Mouse (Mus musculus) limb, embryonic 12.5 days (tissue): ENCODE results near the gene Henmt1. TPM values are rescaled to one million over a fixed set of nuclear protein-coding genes. Genes with fewer than 3 reads are reported as not detected.

ENCODE experiments used
- ATAC-seq: fragments of 200-750 bp; cut with Nextera tagmentation; 2 replicates; pipeline ENCODE4 v1.8.0; 2017; ENCODE audit warnings: low read depth, moderate TSS enrichment; ENCODE audit not compliant: insufficient number of reproducible peaks, insufficient read depth, low FRiP score, low TSS enrichment
- H3K27ac ChIP-seq: fragments of 300-500 bp; sonication (generic); 2 replicates; pipeline ENCODE4 v1.5.1; 2016; ENCODE audit warnings: mild to moderate bottlenecking, moderate library complexity
- H3K27me3 ChIP-seq: fragments of 300-500 bp; sonication (generic); 2 replicates; pipeline ENCODE4 v1.6.1; 2016; ENCODE audit warnings: mild to moderate bottlenecking, moderate library complexity
- H3K36me3 ChIP-seq: fragments of 300-500 bp; sonication (generic); 2 replicates; pipeline ENCODE4 v1.6.1; 2016; ENCODE audit warnings: mild to moderate bottlenecking, moderate library complexity
- H3K4me1 ChIP-seq: fragments of 300-500 bp; sonication (generic); replicated peaks from 2 replicates; pipeline ENCODE4 v1.6.1; 2016
- H3K4me2 ChIP-seq: fragments of 300-500 bp; sonication (generic); 2 replicates; pipeline ENCODE4 v1.6.1; 2016; ENCODE audit warnings: mild to moderate bottlenecking, moderate library complexity
- H3K4me3 ChIP-seq: fragments of 300-500 bp; sonication (generic); replicated peaks from 2 replicates; pipeline ENCODE4 v1.5.1; 2016; ENCODE audit warnings: mild to moderate bottlenecking
- H3K9ac ChIP-seq: fragments of 300-500 bp; sonication (generic); replicated peaks from 2 replicates; pipeline ENCODE4 v1.6.1; 2016; ENCODE audit warnings: mild to moderate bottlenecking, moderate library complexity
- H3K9me3 ChIP-seq: fragments of 300-500 bp; sonication (generic); 2 replicates; pipeline ENCODE4 v1.6.1; 2016; ENCODE audit warnings: mild to moderate bottlenecking, moderate library complexity
- WGBS: fragments of 180-500 bp; shearing (Covaris S2); methylation state at CpG from one replicate; pipeline ENCODE4 v1.1.7; 2016; 5-methylcytosine and 5-hydroxymethylcytosine counted together
- polyA plus RNA-seq: library from polyadenylated mRNA; unstranded; fragments of >200 nt; fragmentation: Nextera tagmentation; extraction: Ambion mirVana; gene quantifications from 2 replicates; pipeline ENCODE4 v1.2.1, GENCODE M21; 2016

Gene Henmt1
- polyA plus RNA-seq, 1 experiment from 2014 or later, result 1.5 TPM

GRCm38 (mm10) chr3:108974920-108975485 lies 35.3 kb downstream of the Henmt1 start:
- 86% methylated on average over 15 of the region's 15 CpGs for WGBS
- no peak overlapping the region for H3K9ac ChIP-seq
- H3K36me3 ChIP-seq, result peaks cover 50% of the 10 kb centered on the region
- no peak overlapping the region for H3K4me3 ChIP-seq
- ATAC-seq, result no peak
- no peaks in the 10 kb centered on the region for H3K27me3 ChIP-seq
- no peak overlapping the region for H3K4me2 ChIP-seq
- H3K27ac ChIP-seq, result no peak overlapping the region
- H3K9me3 ChIP-seq, result no peaks in the 10 kb centered on the region
- H3K4me1 ChIP-seq, result no peaks in the 10 kb centered on the region

GRCm38 (mm10) chr3:108977340-108978030 lies 37.8 kb downstream of the Henmt1 start:
- Histone ChIP-seq H3K4me1 (no peaks in the 10 kb centered on the region), H3K4me2 (no peak overlapping the region), H3K4me3 (no peak overlapping the region), H3K27me3 (no peaks in the 10 kb centered on the region), H3K9ac (no peak overlapping the region), H3K27ac (no peak overlapping the region), H3K36me3 (peaks cover 49% of the 10 kb centered on the region), H3K9me3 (no peaks in the 10 kb centered on the region)
- no peak for ATAC-seq
- 95% methylated on average over 13 of the region's 13 CpGs for WGBS

- ATAC-seq, result no peak
- H3K27ac ChIP-seq, result no peak overlapping the region
- no peak overlapping the region for H3K4me2 ChIP-seq
- H3K4me3 ChIP-seq, result no peak overlapping the region
- H3K27me3 ChIP-seq, result no peaks in the 10 kb centered on the region
- H3K9ac ChIP-seq, result no peak overlapping the region
- H3K4me1 ChIP-seq, result no peaks in the 10 kb centered on the region
- H3K9me3 ChIP-seq, result no peaks in the 10 kb centered on the region
- H3K36me3 ChIP-seq, result peaks cover 40% of the 10 kb centered on the region
- 84% methylated on average over 6 of the region's 6 CpGs for WGBS
These were observed 42.3 kb downstream of the Henmt1 start for GRCm38 (mm10) chr3:108981946-108982345.

- Histone ChIP-seq H3K9ac (no peak overlapping the region), H3K4me3 (no peak overlapping the region), H3K4me2 (no peak overlapping the region), H3K36me3 (peaks cover 26% of the 10 kb centered on the region), H3K27ac (no peak overlapping the region), H3K4me1 (no peaks in the 10 kb centered on the region), H3K9me3 (no peaks in the 10 kb centered on the region), H3K27me3 (no peaks in the 10 kb centered on the region)
- no peak for ATAC-seq
- WGBS, result 84% methylated on average over 5 of the region's 5 CpGs
These were observed 44.3 kb downstream of the Henmt1 start for GRCm38 (mm10) chr3:108983989-108984388.

- 85% methylated on average over 1 of the region's 1 CpGs for WGBS
- Histone ChIP-seq H3K27me3 (no peaks in the 10 kb centered on the region), H3K4me3 (no peak overlapping the region), H3K9me3 (no peaks in the 10 kb centered on the region), H3K9ac (no peak overlapping the region), H3K4me2 (no peak overlapping the region), H3K4me1 (no peaks in the 10 kb centered on the region), H3K27ac (no peak overlapping the region), H3K36me3 (peaks cover 24% of the 10 kb centered on the region)
- ATAC-seq, result no peak
These were observed 46.9 kb downstream of the Henmt1 start for GRCm38 (mm10) chr3:108986534-108986933.

GRCm38 (mm10) chr3:108987009-108987659 lies 47.5 kb downstream of the Henmt1 start:
- Histone ChIP-seq H3K4me1 (no peaks in the 10 kb centered on the region), H3K9me3 (no peaks in the 10 kb centered on the region), H3K4me3 (no peak overlapping the region), H3K4me2 (no peak overlapping the region), H3K36me3 (peaks cover 30% of the 10 kb centered on the region), H3K27me3 (no peaks in the 10 kb centered on the region), H3K27ac (no peak overlapping the region), H3K9ac (no peak overlapping the region)
- 86% methylated on average over 12 of the region's 12 CpGs for WGBS
- ATAC-seq, result no peak

GRCm38 (mm10) chr3:108989971-108990548 lies 50.4 kb downstream of the Henmt1 start:
- H3K4me2 ChIP-seq, result no peak overlapping the region
- ATAC-seq, result no peak
- no peak overlapping the region for H3K4me3 ChIP-seq
- 84% methylated on average over 9 of the region's 9 CpGs for WGBS
- H3K9ac ChIP-seq, result no peak overlapping the region
- H3K27me3 ChIP-seq, result no peaks in the 10 kb centered on the region
- no peak overlapping the region for H3K27ac ChIP-seq
- H3K36me3 ChIP-seq, result peaks cover 35% of the 10 kb centered on the region
- no peaks in the 10 kb centered on the region for H3K4me1 ChIP-seq
- no peaks in the 10 kb centered on the region for H3K9me3 ChIP-seq

GRCm38 (mm10) chr3:108994477-108994876 lies 54.8 kb downstream of the Henmt1 start:
- ATAC-seq, result no peak
- Histone ChIP-seq H3K4me3 (no peak overlapping the region), H3K4me1 (no peaks in the 10 kb centered on the region), H3K27me3 (no peaks in the 10 kb centered on the region), H3K9ac (no peak overlapping the region), H3K9me3 (no peaks in the 10 kb centered on the region), H3K4me2 (no peak overlapping the region), H3K36me3 (peaks cover 26% of the 10 kb centered on the region), H3K27ac (no peak overlapping the region)
- 86% methylated on average over 2 of the region's 2 CpGs for WGBS

GRCm38 (mm10) chr3:108995379-108995778 lies 55.7 kb downstream of the Henmt1 start:
- Histone ChIP-seq H3K36me3 (peaks cover 20% of the 10 kb centered on the region; the same call in 1 of the 2 replicates), H3K4me1 (no peaks in the 10 kb centered on the region), H3K9ac (no peak overlapping the region), H3K4me2 (no peak overlapping the region), H3K27me3 (no peaks in the 10 kb centered on the region), H3K4me3 (no peak overlapping the region), H3K9me3 (no peaks in the 10 kb centered on the region), H3K27ac (no peak overlapping the region)
- 76% methylated on average over 2 of the region's 2 CpGs for WGBS
- ATAC-seq, result no peak

- no peak for ATAC-seq
- no peaks in the 10 kb centered on the region for H3K27me3 ChIP-seq
- 81% methylated on average over 11 of the region's 11 CpGs for WGBS
These were observed 57.6 kb downstream of the Henmt1 start for GRCm38 (mm10) chr3:108997284-108997683.

GRCm38 (mm10) chr3:108997762-108998161 lies 58.1 kb downstream of the Henmt1 start:
- H3K9me3 ChIP-seq, result no peaks in the 10 kb centered on the region
- H3K36me3 ChIP-seq, result peaks cover 18% of the 10 kb centered on the region; the same call in 1 of the 2 replicates
- no peaks in the 10 kb centered on the region for H3K4me1 ChIP-seq
- no peak overlapping the region for H3K27ac ChIP-seq
- H3K4me2 ChIP-seq, result no peak overlapping the region
- H3K27me3 ChIP-seq, result no peaks in the 10 kb centered on the region
- H3K9ac ChIP-seq, result no peak overlapping the region
- no peak overlapping the region for H3K4me3 ChIP-seq
- WGBS, result 68% methylated on average over 4 of the region's 4 CpGs
- no peak for ATAC-seq

More at GRCm38 (mm10) chr3:108997284-108997683, 57.6 kb downstream of the Henmt1 start:
- no peak overlapping the region for H3K4me2 ChIP-seq
- no peak overlapping the region for H3K9ac ChIP-seq
- H3K4me3 ChIP-seq, result no peak overlapping the region
- no peaks in the 10 kb centered on the region for H3K4me1 ChIP-seq
- H3K27ac ChIP-seq, result no peak overlapping the region
- peaks cover 19% of the 10 kb centered on the region; the same call in 1 of the 2 replicates for H3K36me3 ChIP-seq
- H3K9me3 ChIP-seq, result no peaks in the 10 kb centered on the region
